In the genomic region with DNA sequence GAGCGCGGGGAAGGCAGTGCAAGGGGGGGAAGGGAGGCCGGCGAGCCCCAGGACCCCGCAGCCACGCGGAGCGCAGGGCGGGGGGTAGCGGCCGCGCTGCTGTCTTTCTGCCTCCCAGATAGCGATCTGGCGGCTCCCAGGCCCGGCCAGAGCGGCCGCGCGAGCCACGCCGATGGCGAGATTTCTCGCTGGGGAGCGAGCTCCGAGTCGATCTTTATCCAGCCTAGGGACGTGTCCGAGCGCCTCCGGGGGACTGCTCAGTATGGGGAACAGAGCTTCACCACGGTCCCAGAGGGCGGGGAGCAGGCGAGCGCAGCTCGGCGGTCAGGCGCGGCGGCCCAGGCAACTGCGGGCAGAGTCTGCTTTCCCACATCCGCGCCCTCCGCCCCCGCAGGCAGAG, we compare ENCODE assay signal across 8 mouse cellular contexts. TPM values are rescaled to one million over a fixed set of nuclear protein-coding genes. Genes with fewer than 3 reads are reported as not detected.
DNase-seq lines count a peak whose midpoint lies in the region; ATAC-seq and TF ChIP-seq lines count a peak whose summit lies in the region.

No protein-coding gene starts in this region.

- under 1% methylated on average over 39 of the region's 44 CpGs for WGBS in embryonic facial prominence, embryonic 12.5 days
- WGBS in hindbrain, embryonic 14.5 days: 0% methylated on average over 24 of the region's 44 CpGs
- WGBS in liver, embryonic 15.5 days (ENCODE audit: insufficient replicate concordance): under 1% methylated on average over 39 of the region's 44 CpGs

- H3K36me3 ChIP-seq in embryonic facial prominence, embryonic 12.5 days: no peaks in the 10 kb centered on the region
- H3K36me3 ChIP-seq in hindbrain, embryonic 14.5 days (replicated peaks; ENCODE audit: control insufficient read depth, insufficient read depth): no peaks in the 10 kb centered on the region
- H3K36me3 ChIP-seq in liver, embryonic 15.5 days (replicated peaks): no peaks in the 10 kb centered on the region

- TF ChIP-seq CTCF in layer of hippocampus, adult 2 months (conservative IDR thresholded peaks at IDR 0.05): no peak

- H3K4me3 ChIP-seq in layer of hippocampus, adult 2 months: peak overlapping the region; percentile 79
- H3K4me3 ChIP-seq in embryonic facial prominence, embryonic 12.5 days: peak overlapping the region; percentile 58
- H3K4me3 ChIP-seq in hindbrain, embryonic 14.5 days (replicated peaks; ENCODE audit: low read length): peak overlapping the region; percentile 63
- peak overlapping the region; percentile 33 for H3K4me3 ChIP-seq in liver, embryonic 15.5 days (replicated peaks)

- ATAC-seq in embryonic facial prominence, embryonic 12.5 days (ENCODE audit: insufficient number of reproducible peaks, insufficient read depth, low FRiP score, low TSS enrichment): peak; percentile 42
- peak; percentile 64 for ATAC-seq in hindbrain, embryonic 14.5 days (ENCODE audit: low FRiP score)
- no peak for ATAC-seq in liver, embryonic 15.5 days (ENCODE audit: insufficient read depth)

- peak; percentile 31 to 37 for DNase-seq in layer of hippocampus, adult 2 months (ENCODE audit: low spot score in 2 of 2)
- no peak for DNase-seq in layer of hippocampus, adult 9-10 months (ENCODE audit: low spot score)
- DNase-seq in adrenal gland, postnatal 36 days: peak; percentile 31 to 48
- DNase-seq in hindbrain, embryonic 14.5 days (ENCODE audit: low spot score): peak; percentile 65
- DNase-seq in right cerebral cortex, postnatal 25 days: peak; percentile 63
- DNase-seq in natural killer cell, adult 2 months (ENCODE audit: low spot score in 2 of 2): no peak

- H3K27ac ChIP-seq in layer of hippocampus, adult 2 months: peak overlapping the region; percentile 95
- H3K27ac ChIP-seq in embryonic facial prominence, embryonic 12.5 days: no peak overlapping the region
- H3K27ac ChIP-seq in hindbrain, embryonic 14.5 days: peak overlapping the region; percentile 91
- H3K27ac ChIP-seq in liver, embryonic 15.5 days (replicated peaks): no peak overlapping the region

- H3K9me3 ChIP-seq in embryonic facial prominence, embryonic 12.5 days: no peaks in the 10 kb centered on the region
- H3K9me3 ChIP-seq in hindbrain, embryonic 14.5 days (ENCODE audit: control insufficient read depth, low read length): no peaks in the 10 kb centered on the region
- no peaks in the 10 kb centered on the region for H3K9me3 ChIP-seq in liver, embryonic 15.5 days (replicated peaks)

- H3K9ac ChIP-seq in embryonic facial prominence, embryonic 12.5 days: peak overlapping the region; percentile 61
- H3K9ac ChIP-seq in hindbrain, embryonic 14.5 days: peak overlapping the region; percentile 83
- no peak overlapping the region for H3K9ac ChIP-seq in liver, embryonic 15.5 days

- peaks cover 64% of the 10 kb centered on the region for H3K27me3 ChIP-seq in embryonic facial prominence, embryonic 12.5 days
- H3K27me3 ChIP-seq in hindbrain, embryonic 14.5 days (ENCODE audit: control insufficient read depth, insufficient read depth, low read length): peaks cover 17% of the 10 kb centered on the region
- peaks cover 74% of the 10 kb centered on the region for H3K27me3 ChIP-seq in liver, embryonic 15.5 days

- H3K4me1 ChIP-seq in embryonic facial prominence, embryonic 12.5 days: peaks cover 13% of the 10 kb centered on the region
- H3K4me1 ChIP-seq in hindbrain, embryonic 14.5 days (replicated peaks; ENCODE audit: control insufficient read depth, insufficient read depth, low read length): peaks cover 16% of the 10 kb centered on the region
- H3K4me1 ChIP-seq in liver, embryonic 15.5 days (replicated peaks): peaks cover 7% of the 10 kb centered on the region; the same call in 1 of the 2 replicates

- H3K4me2 ChIP-seq in embryonic facial prominence, embryonic 12.5 days (replicated peaks): peak overlapping the region; percentile 96
- H3K4me2 ChIP-seq in hindbrain, embryonic 14.5 days (replicated peaks): peak overlapping the region; percentile 91
- peak overlapping the region; percentile 58 for H3K4me2 ChIP-seq in liver, embryonic 15.5 days

RNA-seq across cellular contexts. Expression of a gene that starts 0.6 kb away (rescaled TPM):
- 100 to 1,000 TPM in 1 of 2 experiments, 10 to 100 TPM in 1; 83.8 to 104 TPM for total RNA-seq in layer of hippocampus, adult 2 months (2021)
- total RNA-seq in adrenal gland, postnatal 36 days (2021): under 1 TPM; 0.30 to 0.93 TPM
- polyA plus RNA-seq in embryonic facial prominence, embryonic 12.5 days (2016; fragmentation: Nextera tagmentation; extraction: Ambion mirVana): 5.2 and 6.5 TPM in 2 replicates
- polyA plus RNA-seq in hindbrain, embryonic 14.5 days (2014; fragmentation: Nextera tagmentation; extraction: Ambion mirVana): 42.2 and 43.8 TPM in 2 replicates
- 0.03 and 0.06 TPM in 2 replicates for polyA plus RNA-seq in liver, embryonic 15.5 days (2015; fragmentation: Nextera tagmentation; extraction: Ambion mirVana)

Comparison
In these comparisons a context has a peak if more than half of its experiments do, and no peak if none do; other contexts are left out.
1. DNase-seq: peak in layer of hippocampus, adult 2 months (2 of 2), adrenal gland, postnatal 36 days (2 of 2), hindbrain, embryonic 14.5 days (single experiment) and right cerebral cortex, postnatal 25 days (single experiment); none in layer of hippocampus, adult 9-10 months (single experiment) and natural killer cell, adult 2 months (0 of 2).
2. H3K27ac ChIP-seq: peak in layer of hippocampus, adult 2 months (single experiment) and hindbrain, embryonic 14.5 days (single experiment); none in embryonic facial prominence, embryonic 12.5 days (single experiment) and liver, embryonic 15.5 days (single experiment).
3. Peak in every context shown above with its lines, with median percentiles within 50 percentile points of each other: H3K4me3 ChIP-seq and H3K4me2 ChIP-seq.